Mouse (Mus musculus): ENCODE data around the gene Olfr1093.

Gene Olfr1093

GRCm38 (mm10) chr2:86782179-86782578 is at the start of gene Olfr1093:
Gene Olfr1093 (plus strand): TSS chr2:86782479.
- DNase-seq (ENCODE audit: low spot score in 2 of 2), result no peak

DNA sequence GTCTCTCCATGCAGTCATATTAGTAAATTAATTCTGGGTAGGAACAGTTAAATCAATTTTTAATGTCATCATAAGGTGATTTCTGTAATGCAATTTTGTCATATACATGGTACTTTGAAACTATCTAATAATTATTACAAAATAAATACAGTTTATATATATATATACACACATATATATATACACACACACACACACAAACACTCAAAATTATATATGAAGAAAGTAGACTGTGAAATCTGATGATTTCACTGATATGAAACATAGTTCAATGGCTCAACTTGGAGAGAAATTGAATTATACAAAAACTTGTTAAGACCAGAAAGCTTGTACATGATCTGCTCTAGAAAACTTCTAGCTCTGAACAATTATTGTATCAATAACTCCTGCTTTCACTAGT is 48.7 kb upstream of the Olfr1093 start, which contains the start of gene Olfr1089:
TSS of gene Olfr1089 (minus strand) at position 101 of the 400 bp plus-strand sequence.
- DNase-seq (ENCODE audit: low spot score in 2 of 2), result no peak

- no peak for DNase-seq (ENCODE audit: low spot score in 2 of 2)
Measured at GRCm38 (mm10) chr2:86758893-86759292, 23.4 kb upstream of the Olfr1093 start, which contains the start of gene Olfr1090. Gene Olfr1090 (minus strand): TSS chr2:86758993.

DNA sequence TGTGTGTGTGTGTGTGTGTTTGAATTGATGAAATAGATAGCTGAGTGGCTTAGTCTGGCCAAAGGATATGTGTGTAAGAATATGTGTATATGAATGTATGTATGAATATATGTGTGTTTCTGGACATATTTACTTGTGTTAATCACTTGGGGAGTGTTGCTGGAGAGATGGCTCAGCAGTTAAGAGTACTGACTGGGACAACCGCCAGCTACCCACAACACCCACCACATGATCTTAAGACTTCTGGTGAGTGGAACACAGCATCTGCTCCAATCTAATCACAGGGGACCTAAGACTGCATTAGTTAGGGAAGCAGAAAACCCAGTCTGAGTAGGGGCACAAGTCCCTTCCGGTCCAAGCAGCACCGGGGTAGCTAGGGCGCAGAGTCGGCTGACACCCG is 21.2 kb upstream of the Olfr1093 start:
- peak in 1 of 2 experiments; percentile 17 for DNase-seq (ENCODE audit: low spot score in 2 of 2)

DNA sequence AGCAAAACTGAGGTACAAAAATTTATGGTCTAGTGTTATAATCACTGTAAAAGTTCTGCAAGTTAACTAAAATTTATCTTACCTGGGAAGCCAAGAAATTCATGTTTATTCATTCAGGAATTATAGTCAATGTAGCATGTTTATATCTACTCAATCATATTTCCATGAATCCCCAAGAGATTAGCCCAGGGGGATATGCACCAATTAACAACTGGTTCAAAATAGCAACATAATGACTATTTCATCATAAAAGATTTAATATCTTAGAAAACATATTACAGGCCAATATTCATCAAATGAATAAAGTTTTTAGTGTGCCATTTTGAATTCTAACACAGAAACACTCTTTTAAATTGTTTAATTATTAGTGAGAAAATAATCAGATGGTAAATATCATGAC is 27.6 kb downstream of the Olfr1093 start, which contains the start of gene Olfr141:
TSS of gene Olfr141 (minus strand) at position 101 of the 400 bp plus-strand sequence.
- no peak for DNase-seq (ENCODE audit: low spot score in 2 of 2)

GRCm38 (mm10) chr2:86824363-86824762 is 42.1 kb downstream of the Olfr1093 start, which contains the start of gene Olfr1094:
Gene Olfr1094 (plus strand): TSS chr2:86824663.
- no peak for DNase-seq (ENCODE audit: low spot score in 2 of 2)
